Mouse (Mus musculus): ENCODE data around the gene Rbmxl1. TPM values are rescaled to one million over a fixed set of nuclear protein-coding genes. Genes with fewer than 3 reads are reported as not detected.

Rbmxl1 gene
- polyA plus RNA-seq, 1 experiment: 36.4 TPM

- TF ChIP-seq TCF3 (IDR thresholded peaks at IDR 0.05; ENCODE audit: insufficient read length, low read depth): no peak
- no peak for TF ChIP-seq MYOG (IDR thresholded peaks at IDR 0.05; ENCODE audit: control insufficient read depth in 1 of 3, insufficient read depth in 1 of 3, insufficient read length in 2 of 3, low read depth in 2 of 3)
- TF ChIP-seq POLR2AphosphoS2 (IDR thresholded peaks at IDR 0.05; ENCODE audit: insufficient read length, low read depth): no peak
- no peak for TF ChIP-seq POLR2A (IDR thresholded peaks at IDR 0.05; ENCODE audit: insufficient read length, low read depth)
- TF ChIP-seq USF1 (IDR thresholded peaks at IDR 0.05; ENCODE audit: low read depth): no peak
- TF ChIP-seq MYOD1 (IDR thresholded peaks at IDR 0.05; ENCODE audit: control insufficient read depth in 1 of 3, insufficient read length in 2 of 3, low read depth in 2 of 3): no peak
- no peak for TF ChIP-seq MAX (IDR thresholded peaks at IDR 0.05; ENCODE audit: low read depth)
- TF ChIP-seq E2F4 (IDR thresholded peaks at IDR 0.05; ENCODE audit: insufficient read depth): no peak
- no peak for TF ChIP-seq CEBPB (IDR thresholded peaks at IDR 0.05; ENCODE audit: insufficient read depth, poor library complexity, severe bottlenecking)
- no peak for TF ChIP-seq REST (IDR thresholded peaks at IDR 0.05; ENCODE audit: insufficient read depth, insufficient read length)
- no peak for TF ChIP-seq TCF12 (IDR thresholded peaks at IDR 0.05; ENCODE audit: insufficient read depth, poor library complexity, severe bottlenecking)
- TF ChIP-seq SRF (IDR thresholded peaks at IDR 0.05; ENCODE audit: control insufficient read depth, insufficient read length, low read depth): no peak
- no peaks in the 10 kb centered on the region for H3K36me3 ChIP-seq (ENCODE audit: control insufficient read depth, insufficient read depth)
- H3K79me2 ChIP-seq (ENCODE audit: control insufficient read depth, insufficient read depth): no peaks in the 10 kb centered on the region
- no peaks in the 10 kb centered on the region for H3K27me3 ChIP-seq (ENCODE audit: control insufficient read depth, insufficient read depth, insufficient read length)
- H3ac ChIP-seq (ENCODE audit: control insufficient read depth, insufficient read length): no peak overlapping the region
- H3K4me3 ChIP-seq: no peak overlapping the region
- no peak overlapping the region for H3K4me2 ChIP-seq (ENCODE audit: low read depth)
Observed at GRCm38 (mm10) chr8:78493031-78493430, 15.7 kb downstream of the Rbmxl1 start.

GRCm38 (mm10) chr8:78489733-78490132 lies 19.0 kb downstream of the Rbmxl1 start:
- no peak overlapping the region for H3K4me2 ChIP-seq (ENCODE audit: low read depth)
- no peak for TF ChIP-seq POLR2A (IDR thresholded peaks at IDR 0.05; ENCODE audit: insufficient read length, low read depth)
- no peak for TF ChIP-seq SRF (IDR thresholded peaks at IDR 0.05; ENCODE audit: control insufficient read depth, insufficient read length, low read depth)
- no peak for TF ChIP-seq MYOD1 (IDR thresholded peaks at IDR 0.05; ENCODE audit: control insufficient read depth in 1 of 3, insufficient read length in 2 of 3, low read depth in 2 of 3)
- H3K36me3 ChIP-seq (ENCODE audit: control insufficient read depth, insufficient read depth): no peaks in the 10 kb centered on the region
- H3ac ChIP-seq (ENCODE audit: control insufficient read depth, insufficient read length): no peak overlapping the region
- no peaks in the 10 kb centered on the region for H3K27me3 ChIP-seq (ENCODE audit: control insufficient read depth, insufficient read depth, insufficient read length)
- H3K79me2 ChIP-seq (ENCODE audit: control insufficient read depth, insufficient read depth): no peaks in the 10 kb centered on the region
- no peak overlapping the region for H3K4me3 ChIP-seq

DNA sequence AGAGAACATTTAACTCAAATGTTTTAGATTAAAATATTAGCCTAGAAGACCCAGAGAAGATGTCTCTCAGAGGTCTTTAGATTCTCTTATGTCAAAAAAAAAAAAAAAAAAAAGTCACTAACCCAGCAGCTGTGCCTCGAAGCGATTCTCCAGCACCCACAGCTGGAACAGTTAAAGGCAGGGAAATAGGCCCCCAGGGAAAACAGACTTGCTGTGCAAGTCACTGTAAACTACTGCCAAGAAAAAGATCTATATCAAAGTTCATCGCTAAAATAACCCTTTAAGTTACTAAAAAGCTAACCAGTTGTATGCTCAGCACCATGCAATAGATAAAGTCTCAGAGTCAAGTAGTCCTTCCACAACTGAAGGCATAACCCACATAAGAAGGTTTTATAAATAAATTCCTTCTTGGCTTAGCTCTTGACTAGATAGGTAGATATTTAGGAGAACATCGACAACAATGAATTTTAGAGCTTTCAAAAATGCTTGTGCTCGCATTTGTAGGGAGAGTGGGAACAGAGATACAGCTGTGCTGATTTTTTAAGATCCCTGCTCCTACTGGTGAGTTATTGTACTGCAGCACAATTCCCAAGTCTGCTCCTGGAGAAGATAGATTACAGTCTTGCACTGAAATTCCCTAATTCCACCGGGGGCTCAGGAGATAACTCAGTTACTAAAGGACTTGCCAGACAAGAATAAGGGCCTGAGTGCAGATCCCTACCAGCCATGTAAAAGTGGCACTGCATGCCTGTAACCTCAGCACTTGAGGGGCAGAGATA lies 31.5 kb downstream of the Rbmxl1 start:
- no peak overlapping the region for H3ac ChIP-seq (ENCODE audit: control insufficient read depth, insufficient read length)
- no peak overlapping the region for H3K4me3 ChIP-seq
- no peaks in the 10 kb centered on the region for H3K79me2 ChIP-seq (ENCODE audit: control insufficient read depth, insufficient read depth)
- no peak overlapping the region for H3K4me2 ChIP-seq (ENCODE audit: low read depth)
- H3K27me3 ChIP-seq (ENCODE audit: control insufficient read depth, insufficient read depth, insufficient read length): no peaks in the 10 kb centered on the region
- H3K36me3 ChIP-seq (ENCODE audit: control insufficient read depth, insufficient read depth): no peaks in the 10 kb centered on the region
- TF ChIP-seq SRF (IDR thresholded peaks at IDR 0.05; ENCODE audit: control insufficient read depth, insufficient read length, low read depth) (no peak), REST (IDR thresholded peaks at IDR 0.05; ENCODE audit: insufficient read depth, insufficient read length) (no peak), TCF12 (IDR thresholded peaks at IDR 0.05; ENCODE audit: insufficient read depth, poor library complexity, severe bottlenecking) (no peak), MYOG (IDR thresholded peaks at IDR 0.05; ENCODE audit: control insufficient read depth in 1 of 3, insufficient read depth in 1 of 3, insufficient read length in 2 of 3, low read depth in 2 of 3) (no peak), POLR2A (IDR thresholded peaks at IDR 0.05; ENCODE audit: insufficient read length, low read depth) (no peak), USF1 (IDR thresholded peaks at IDR 0.05; ENCODE audit: low read depth) (no peak), MYOD1 (IDR thresholded peaks at IDR 0.05; ENCODE audit: control insufficient read depth in 1 of 3, insufficient read length in 2 of 3, low read depth in 2 of 3) (no peak), E2F4 (IDR thresholded peaks at IDR 0.05; ENCODE audit: insufficient read depth) (no peak), CEBPB (IDR thresholded peaks at IDR 0.05; ENCODE audit: insufficient read depth, poor library complexity, severe bottlenecking) (no peak), TCF3 (IDR thresholded peaks at IDR 0.05; ENCODE audit: insufficient read length, low read depth) (no peak), POLR2AphosphoS2 (IDR thresholded peaks at IDR 0.05; ENCODE audit: insufficient read length, low read depth) (no peak)

DNA sequence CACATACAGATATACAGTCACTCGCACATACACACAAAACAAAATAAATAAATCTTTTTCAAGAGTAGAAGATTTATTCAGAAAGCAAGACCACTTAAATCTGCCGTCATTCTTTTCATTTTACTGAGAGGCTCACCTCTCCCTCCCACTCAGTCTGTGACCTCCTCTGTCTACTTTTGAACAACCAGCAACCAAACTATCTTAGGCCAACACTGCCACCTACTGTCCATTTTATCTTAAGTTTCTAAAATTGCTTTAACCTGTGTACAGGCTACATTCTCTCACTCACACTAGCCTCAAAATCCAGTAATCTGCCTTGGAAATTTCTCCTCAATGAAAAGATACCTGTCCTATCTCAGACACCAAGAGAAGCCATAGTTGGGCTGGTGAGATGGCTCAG lies 40.8 kb downstream of the Rbmxl1 start:
- no peak overlapping the region for H3K4me3 ChIP-seq
- no peaks in the 10 kb centered on the region for H3K27me3 ChIP-seq (ENCODE audit: control insufficient read depth, insufficient read depth, insufficient read length)

More for the DNA sequence above, 40.8 kb downstream of the Rbmxl1 start:
- Histone ChIP-seq H3K79me2 (ENCODE audit: control insufficient read depth, insufficient read depth) (no peaks in the 10 kb centered on the region), H3K4me2 (ENCODE audit: low read depth) (no peak overlapping the region), H3ac (ENCODE audit: control insufficient read depth, insufficient read length) (no peak overlapping the region), H3K36me3 (ENCODE audit: control insufficient read depth, insufficient read depth) (no peaks in the 10 kb centered on the region)
- no peak for TF ChIP-seq CEBPB (IDR thresholded peaks at IDR 0.05; ENCODE audit: insufficient read depth, poor library complexity, severe bottlenecking)
- no peak for TF ChIP-seq POLR2AphosphoS2 (IDR thresholded peaks at IDR 0.05; ENCODE audit: insufficient read length, low read depth)
- TF ChIP-seq POLR2A (IDR thresholded peaks at IDR 0.05; ENCODE audit: insufficient read length, low read depth): no peak
- TF ChIP-seq TCF3 (IDR thresholded peaks at IDR 0.05; ENCODE audit: insufficient read length, low read depth): no peak
- TF ChIP-seq MYOD1 (IDR thresholded peaks at IDR 0.05; ENCODE audit: control insufficient read depth in 1 of 3, insufficient read length in 2 of 3, low read depth in 2 of 3): no peak
- no peak for TF ChIP-seq REST (IDR thresholded peaks at IDR 0.05; ENCODE audit: insufficient read depth, insufficient read length)
- no peak for TF ChIP-seq SRF (IDR thresholded peaks at IDR 0.05; ENCODE audit: control insufficient read depth, insufficient read length, low read depth)
- no peak for TF ChIP-seq TCF12 (IDR thresholded peaks at IDR 0.05; ENCODE audit: insufficient read depth, poor library complexity, severe bottlenecking)
- no peak for TF ChIP-seq USF1 (IDR thresholded peaks at IDR 0.05; ENCODE audit: low read depth)
- TF ChIP-seq MYOG (IDR thresholded peaks at IDR 0.05; ENCODE audit: control insufficient read depth in 1 of 3, insufficient read depth in 1 of 3, insufficient read length in 2 of 3, low read depth in 2 of 3): no peak
- no peak for TF ChIP-seq MAX (IDR thresholded peaks at IDR 0.05; ENCODE audit: low read depth)

Data from myocyte (in vitro differentiated cells).